Mouse (Mus musculus) hindbrain, postnatal 0 days (tissue): ENCODE measurements around the gene Pcbp1. TPM values are rescaled to one million over a fixed set of nuclear protein-coding genes. Genes with fewer than 3 reads are reported as not detected.
A peak's percentile ranks its signal among the peaks of the same experiment; 100 is the strongest.

Source experiments
- ATAC-seq: fragments of 200-750 bp; cut with Nextera tagmentation; 2 replicates; pipeline ENCODE4 v1.8.0; 2017; ENCODE audit warnings: mild to moderate bottlenecking, moderate TSS enrichment, moderate library complexity
- DNase-seq: peaks from one replicate; pipeline ENCODE4 v3.0.0-alpha.2; 2015; ENCODE audit warnings: low spot score
- H3K27ac ChIP-seq: fragments of 300-500 bp; sonication (generic); 2 replicates; pipeline ENCODE4 v1.5.1; 2014; ENCODE audit warnings: mild to moderate bottlenecking
- H3K27me3 ChIP-seq: fragments of 300-500 bp; sonication (generic); 2 replicates; pipeline ENCODE4 v1.6.1; 2014; ENCODE audit warnings: low read length, mixed read lengths; ENCODE audit not compliant: insufficient read depth
- H3K36me3 ChIP-seq: fragments of 300-500 bp; sonication (generic); 2 replicates; pipeline ENCODE4 v1.6.1; 2014; ENCODE audit warnings: low read length, mixed read lengths; ENCODE audit not compliant: insufficient read depth
- H3K4me1 ChIP-seq: fragments of 300-500 bp; sonication (generic); 2 replicates; pipeline ENCODE4 v1.6.1; 2014; ENCODE audit warnings: antibody characterized with exemption, low read length, mixed read lengths; ENCODE audit not compliant: insufficient read depth
- H3K4me2 ChIP-seq: fragments of 300-500 bp; sonication (generic); 2 replicates; pipeline ENCODE4 v1.6.1; 2014; ENCODE audit warnings: low read depth, mild to moderate bottlenecking, low read length, moderate library complexity, mixed read lengths
- H3K4me3 ChIP-seq: fragments of 300-500 bp; sonication (generic); 2 replicates; pipeline ENCODE4 v1.5.1; 2014; ENCODE audit warnings: low read length
- H3K9ac ChIP-seq: fragments of 300-500 bp; sonication (generic); replicated peaks from 2 replicates; pipeline ENCODE4 v1.6.1; 2014; ENCODE audit warnings: mild to moderate bottlenecking, low read length, moderate library complexity, mixed read lengths
- H3K9me3 ChIP-seq: fragments of 300-500 bp; sonication (generic); 2 replicates; pipeline ENCODE4 v1.6.1; 2016; ENCODE audit warnings: low read length, mixed read lengths
- CTCF ChIP-seq: IDR thresholded peaks from 2 replicates; pipeline ENCODE4 v1.5.1; 2016; ENCODE audit warnings: antibody characterized with exemption, control low read depth, low read depth
- WGBS: fragments of 180-500 bp; shearing (Covaris S2); extraction: QIAGEN DNeasy Blood & Tissue Kit; methylation state at CpG from one replicate; pipeline ENCODE4 v1.1.7; 2014; 5-methylcytosine and 5-hydroxymethylcytosine counted together
- polyA plus RNA-seq: library from polyadenylated mRNA; unstranded; fragments of >200 nt; fragmentation: Nextera tagmentation; extraction: Ambion mirVana; gene quantifications from 2 replicates; pipeline ENCODE4 v1.2.1, GENCODE M21; 2015
- total RNA-seq: library from RNA; depleted of rRNA; stranded (reverse); fragments of >200 nt; gene quantifications from 2 replicates; pipeline ENCODE4 v1.2.3, GENCODE M21; 2014

Pcbp1 gene
- total and polyA plus RNA-seq, 2 experiments from 2014 or later: 61.7 to 300 TPM

DNA sequence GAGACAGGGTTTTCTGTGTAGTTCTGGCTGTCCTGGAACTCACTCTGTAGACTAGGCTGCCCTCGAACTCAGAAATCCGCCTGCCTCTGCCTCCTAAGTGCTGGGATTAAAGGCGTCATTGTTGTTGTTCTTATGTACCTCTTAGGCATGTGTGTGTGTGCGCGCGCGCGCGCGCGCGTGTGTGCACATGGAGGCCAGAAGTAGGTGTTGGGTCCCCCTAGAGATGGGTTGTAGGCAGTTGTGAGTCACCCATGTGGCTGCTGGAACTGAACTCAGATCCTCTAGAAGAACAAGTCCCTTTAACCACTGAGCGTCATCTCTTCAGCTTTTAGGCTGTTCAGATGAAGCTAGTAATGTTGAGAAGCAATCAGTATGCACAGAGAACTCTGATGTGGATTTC, 16.9 kb upstream of the Pcbp1 start:
- H3K4me3 ChIP-seq: no peak overlapping the region
- no peaks in the 10 kb centered on the region for H3K27me3 ChIP-seq
- peaks cover 20% of the 10 kb centered on the region for H3K36me3 ChIP-seq
- DNase-seq (no peak), ATAC-seq (no peak)
- TF ChIP-seq CTCF: no peak
- WGBS: 96% methylated on average over 13 of the region's 13 CpGs
- no peaks in the 10 kb centered on the region for H3K4me1 ChIP-seq
- no peaks in the 10 kb centered on the region for H3K9me3 ChIP-seq
- H3K27ac ChIP-seq: no peak overlapping the region
- no peak overlapping the region for H3K9ac ChIP-seq
- no peak overlapping the region for H3K4me2 ChIP-seq

DNA sequence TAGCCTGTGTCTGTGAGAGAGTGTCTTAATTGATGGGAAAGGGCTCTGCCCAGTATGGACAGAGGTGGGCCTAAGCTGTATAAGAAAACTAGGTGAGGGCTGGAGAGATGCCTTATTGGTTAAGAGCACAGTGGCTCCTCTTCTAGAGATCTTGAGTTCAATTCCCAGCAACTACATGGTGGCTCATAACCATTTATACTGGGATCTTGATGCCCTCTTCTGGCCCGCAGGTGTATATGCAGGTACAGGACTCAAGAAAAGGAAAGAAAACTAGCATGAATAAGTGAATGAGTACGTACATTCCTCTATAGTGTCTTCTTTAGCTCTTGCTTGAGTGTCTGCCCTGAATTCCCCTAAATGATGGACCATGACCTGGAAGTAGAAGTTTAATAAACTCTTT, 15.5 kb upstream of the Pcbp1 start:
- no peaks in the 10 kb centered on the region for H3K27me3 ChIP-seq
- DNase-seq: no peak
- no peak overlapping the region for H3K4me2 ChIP-seq
- no peak overlapping the region for H3K4me3 ChIP-seq
- no peaks in the 10 kb centered on the region for H3K4me1 ChIP-seq
- no peaks in the 10 kb centered on the region for H3K9me3 ChIP-seq
- no peak overlapping the region for H3K27ac ChIP-seq
- H3K36me3 ChIP-seq: peaks cover 23% of the 10 kb centered on the region
- no peak for ATAC-seq
- peak; percentile 51 for TF ChIP-seq CTCF
- no peak overlapping the region for H3K9ac ChIP-seq
- 86% methylated on average over 2 of the region's 2 CpGs for WGBS

DNA sequence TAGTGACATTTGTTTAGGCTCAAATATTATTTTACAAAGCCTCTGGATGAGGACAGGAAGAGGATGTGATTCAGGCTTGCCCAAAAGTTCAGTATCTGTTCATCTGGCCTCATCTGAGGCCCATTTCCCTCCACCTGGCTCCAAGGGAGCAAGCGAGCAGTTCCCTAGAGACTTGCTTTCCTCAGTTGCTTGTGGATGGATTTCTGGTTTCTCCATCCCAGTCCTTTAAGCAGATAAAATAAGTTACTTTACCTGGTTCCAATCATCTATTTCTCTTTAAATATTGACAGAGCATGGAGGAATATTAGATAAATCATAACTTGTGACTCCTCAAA, 2.3 kb upstream of the Pcbp1 start:
- H3K27ac ChIP-seq: no peak overlapping the region
- H3K9me3 ChIP-seq: no peaks in the 10 kb centered on the region
- DNase-seq (no peak), ATAC-seq (no peak)
- no peaks in the 10 kb centered on the region for H3K27me3 ChIP-seq
- no peak overlapping the region for H3K9ac ChIP-seq
- WGBS: 77% methylated on average over 1 of the region's 1 CpGs
- no peak overlapping the region for H3K4me2 ChIP-seq
- H3K4me3 ChIP-seq: no peak overlapping the region
- no peak for TF ChIP-seq CTCF
- H3K4me1 ChIP-seq: peaks cover 3% of the 10 kb centered on the region; the same call in 1 of the 2 replicates
- H3K36me3 ChIP-seq: peaks cover 7% of the 10 kb centered on the region; the same call in 1 of the 2 replicates

DNA sequence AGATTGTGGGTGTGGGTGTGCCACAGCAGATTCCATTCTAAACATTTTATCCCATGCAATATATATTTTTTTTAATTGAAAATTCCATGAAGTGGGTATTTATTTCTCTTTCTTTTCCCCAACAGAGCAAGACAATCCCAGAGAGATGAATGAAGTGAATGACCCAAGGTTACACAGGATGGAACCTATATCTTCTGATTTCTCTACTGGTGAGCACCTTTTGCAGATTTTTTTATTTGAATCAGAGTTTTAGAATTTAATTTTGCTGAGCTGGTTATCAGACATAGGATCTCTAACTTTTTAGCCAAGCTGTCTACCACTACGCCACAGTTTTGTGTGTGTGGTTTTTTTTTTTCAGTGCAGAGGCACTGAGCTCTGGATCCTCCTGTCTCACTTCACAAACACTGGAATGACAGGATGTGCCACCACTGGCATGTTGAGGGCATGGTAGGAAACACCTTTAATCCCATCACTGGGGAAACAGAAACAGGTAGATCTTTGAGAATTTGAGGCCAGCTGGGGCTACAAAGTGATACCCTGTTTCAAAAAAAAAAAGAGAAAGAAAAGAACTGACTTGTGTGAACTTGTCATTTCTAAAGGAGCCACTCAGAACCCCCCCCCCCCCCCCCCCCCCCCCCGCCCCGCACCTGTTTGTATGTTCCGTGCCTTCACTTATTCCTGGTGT, 1.8 kb upstream of the Pcbp1 start:
- WGBS: 65% methylated on average over 1 of the region's 4 CpGs
- peaks cover 6% of the 10 kb centered on the region; the same call in 1 of the 2 replicates for H3K4me1 ChIP-seq
- peaks cover 7% of the 10 kb centered on the region; the same call in 1 of the 2 replicates for H3K36me3 ChIP-seq
- DNase-seq (no peak), ATAC-seq (no peak)
- H3K27me3 ChIP-seq: no peaks in the 10 kb centered on the region
- TF ChIP-seq CTCF: no peak
- no peaks in the 10 kb centered on the region for H3K9me3 ChIP-seq
- peak overlapping the region; percentile 96; the same call in 1 of the 2 replicates for H3K9ac ChIP-seq
- peak overlapping the region; percentile 100 for H3K27ac ChIP-seq
- peak overlapping the region; percentile 94 for H3K4me3 ChIP-seq
- H3K4me2 ChIP-seq: peak overlapping the region; percentile 88

DNA sequence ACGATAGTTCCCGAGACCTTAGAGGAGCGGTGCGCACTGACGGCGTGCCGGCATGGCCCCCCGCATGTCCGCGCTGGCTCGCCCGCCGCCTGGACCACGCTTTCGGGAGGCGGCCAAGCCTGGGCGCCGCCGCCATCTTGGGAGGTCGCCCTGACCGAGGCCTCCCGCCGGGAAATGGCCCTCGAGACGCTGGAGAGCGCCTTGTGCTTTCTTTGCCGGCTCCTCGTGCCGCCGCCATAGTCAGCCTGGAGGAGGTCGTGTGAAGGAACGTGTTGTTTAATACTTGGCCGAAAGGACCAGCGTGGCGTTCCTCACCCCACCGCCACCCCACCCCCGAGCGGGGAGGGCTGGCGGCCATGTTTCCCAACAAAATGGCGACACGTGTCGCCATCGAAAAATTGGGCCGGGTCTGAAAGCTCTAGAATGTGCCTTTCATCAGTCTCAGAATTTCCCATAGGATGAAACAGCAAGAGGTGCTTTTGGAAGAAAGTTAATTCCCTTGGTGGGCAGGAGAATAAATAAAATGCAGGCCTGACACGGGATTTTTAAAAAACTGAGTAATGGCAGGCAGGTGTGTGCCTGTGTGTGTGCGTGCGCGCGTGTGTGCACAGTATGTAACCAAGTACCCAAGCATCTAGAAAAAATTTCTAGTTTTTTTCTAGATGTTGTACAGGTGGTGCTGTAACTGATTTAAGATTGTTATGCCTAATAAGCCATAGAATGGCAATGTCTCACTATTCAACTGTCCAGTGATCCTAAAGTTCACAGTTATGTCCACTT, 1.0 kb upstream of the Pcbp1 start:
- no peaks in the 10 kb centered on the region for H3K9me3 ChIP-seq
- H3K9ac ChIP-seq: peak overlapping the region; percentile 96
- no peaks in the 10 kb centered on the region for H3K27me3 ChIP-seq
- H3K27ac ChIP-seq: peak overlapping the region; percentile 100
- H3K4me1 ChIP-seq: peaks cover 12% of the 10 kb centered on the region
- peak overlapping the region; percentile 94 for H3K4me3 ChIP-seq
- peaks cover 7% of the 10 kb centered on the region; the same call in 1 of the 2 replicates for H3K36me3 ChIP-seq
- 3% methylated on average over 49 of the region's 49 CpGs for WGBS
- ATAC-seq: peak; percentile 84
- DNase-seq: peak; percentile 87
- peak overlapping the region; percentile 88 for H3K4me2 ChIP-seq
- no peak for TF ChIP-seq CTCF

DNA sequence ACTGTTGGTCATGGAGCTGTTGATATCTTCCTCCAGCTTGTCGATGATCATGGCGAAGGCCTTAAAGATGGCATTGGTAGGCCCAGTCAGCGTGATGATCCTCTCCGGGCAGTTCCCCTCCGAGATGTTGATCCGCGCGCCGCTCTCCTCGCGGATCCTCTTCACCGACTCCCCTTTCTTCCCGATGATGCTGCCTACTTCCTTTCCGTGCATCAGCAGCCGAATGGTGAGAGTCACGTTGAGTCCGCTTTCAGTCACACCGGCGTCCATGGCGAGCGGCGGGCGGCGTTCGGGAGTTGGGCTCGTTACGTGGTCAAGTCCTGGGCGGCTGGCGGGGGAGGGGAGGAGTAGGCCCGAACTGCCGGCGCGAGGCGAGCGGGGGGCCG, 482 bp downstream of the Pcbp1 start:
- Histone ChIP-seq H3K27ac (peak overlapping the region; percentile 100), H3K36me3 (no peaks in the 10 kb centered on the region; the same call in 1 of the 2 replicates), H3K9ac (peak overlapping the region; percentile 96), H3K4me2 (peak overlapping the region; percentile 88), H3K4me1 (peaks cover 12% of the 10 kb centered on the region), H3K9me3 (no peaks in the 10 kb centered on the region), H3K4me3 (peak overlapping the region; percentile 94), H3K27me3 (no peaks in the 10 kb centered on the region)
- no peak for TF ChIP-seq CTCF
- under 1% methylated on average over 28 of the region's 36 CpGs for WGBS
- DNase-seq: peak; percentile 79
- peak; percentile 39 for ATAC-seq
